Mouse (Mus musculus) CH12.LX (cell line): ENCODE results near the gene Afap1. TPM values are rescaled to one million over a fixed set of nuclear protein-coding genes. Genes with fewer than 3 reads are reported as not detected.

Source experiments
- DNase-seq: peaks from one replicate; pipeline ENCODE4 v3.0.0-alpha.2; 2013; ENCODE audit errors: extremely low read depth
- H3K27ac ChIP-seq: 2 replicates; pipeline ENCODE4 v1.5.1; 2012; ENCODE audit warnings: low read depth, mild to moderate bottlenecking, control low read depth, moderate library complexity; ENCODE audit not compliant: insufficient read depth
- H3K27me3 ChIP-seq: replicated peaks from 2 replicates; pipeline ENCODE3; 2012; ENCODE audit warnings: inconsistent platforms
- H3K36me3 ChIP-seq, 2 experiments: replicated peaks in 1 of 2; 2 replicates each; pipeline versions ENCODE3 to v1.6.1; 2012; ENCODE audit warnings: inconsistent platforms in 1 of 2, low read length in 1 of 2, mild to moderate bottlenecking in 1 of 2, mixed read lengths in 1 of 2, moderate library complexity in 1 of 2; ENCODE audit not compliant: control insufficient read depth in 1 of 2, insufficient read depth in 1 of 2
- H3K4me1 ChIP-seq, 2 experiments: 2 replicates each; pipeline ENCODE4 v1.6.1; 2012; ENCODE audit warnings: inconsistent platforms in 1 of 2, moderate library complexity in 1 of 2; ENCODE audit not compliant: insufficient read depth in 2 of 2, control insufficient read depth in 1 of 2
- H3K4me2 ChIP-seq: 2 replicates; pipeline ENCODE4 v1.6.1; 2012; ENCODE audit warnings: low read depth, mild to moderate bottlenecking, control low read depth; ENCODE audit not compliant: poor library complexity, insufficient read depth, severe bottlenecking
- H3K4me3 ChIP-seq, 3 experiments: fragments of 150-350 bp in 1 of 3; sonication (generic) in 1 of 3; replicated peaks in 1 of 3; 2 replicates each; pipeline versions ENCODE3 to v1.5.1; 2011 to 2012; ENCODE audit warnings: low read depth in 2 of 3, low read length in 2 of 3, mild to moderate bottlenecking in 2 of 3, moderate library complexity in 2 of 3, control low read depth in 1 of 3, improper control_type of control experiment in 1 of 3, inconsistent platforms in 1 of 3, mixed read lengths in 1 of 3; ENCODE audit not compliant: poor library complexity in 1 of 3
- H3K79me2 ChIP-seq: replicated peaks from 2 replicates; pipeline ENCODE4 v1.6.1; 2012; ENCODE audit warnings: mild to moderate bottlenecking, moderate library complexity; ENCODE audit not compliant: control insufficient read depth, poor library complexity, insufficient read depth, severe bottlenecking; ENCODE audit errors: extremely low read depth
- H3K9ac ChIP-seq: 2 replicates; pipeline ENCODE4 v1.6.1; 2012; ENCODE audit warnings: low read depth, mild to moderate bottlenecking, control low read depth, moderate library complexity; ENCODE audit not compliant: insufficient read depth
- H3K9me3 ChIP-seq: replicated peaks from 2 replicates; pipeline ENCODE3; 2012; ENCODE audit warnings: low read length, inconsistent platforms, mixed read lengths
- BHLHE40 ChIP-seq: IDR thresholded peaks from 2 replicates; pipeline ENCODE4 v1.6.1; 2011; ENCODE audit warnings: mild to moderate bottlenecking, low read depth, low read length, improper control_type of control experiment
- CHD1 ChIP-seq: IDR thresholded peaks from 2 replicates; pipeline ENCODE4 v1.6.1; 2012; ENCODE audit warnings: low read depth, low read length, improper control_type of control experiment, inconsistent platforms
- E2F4 ChIP-seq: IDR thresholded peaks from 2 replicates; pipeline ENCODE4 v1.6.1; 2011; ENCODE audit warnings: low read depth, low read length, improper control_type of control experiment; ENCODE audit not compliant: insufficient replicate concordance
- HCFC1 ChIP-seq: IDR thresholded peaks from 2 replicates; pipeline ENCODE4 v1.6.1; 2012; ENCODE audit warnings: low read depth, mild to moderate bottlenecking, inconsistent platforms, low read length, improper control_type of control experiment
- IRF4 ChIP-seq: IDR thresholded peaks from 2 replicates; pipeline ENCODE4 v1.6.1; 2014; ENCODE audit warnings: low read depth, mild to moderate bottlenecking, inconsistent platforms, low read length, improper control_type of control experiment
- JUN ChIP-seq: IDR thresholded peaks from 2 replicates; pipeline ENCODE4 v1.6.1; 2011; ENCODE audit warnings: low read depth, mild to moderate bottlenecking, low read length, improper control_type of control experiment, moderate library complexity; ENCODE audit not compliant: insufficient read depth
- JUND ChIP-seq: conservative IDR thresholded peaks from 2 replicates; pipeline ENCODE4 v1.6.1; 2011; ENCODE audit warnings: low read depth, low read length, improper control_type of control experiment
- KAT2A ChIP-seq: IDR thresholded peaks from 2 replicates; pipeline ENCODE4 v1.6.1; 2012; ENCODE audit warnings: low read length, improper control_type of control experiment, inconsistent platforms; ENCODE audit not compliant: insufficient replicate concordance
- MAX ChIP-seq: IDR thresholded peaks from 2 replicates; pipeline ENCODE4 v1.6.1; 2011; ENCODE audit warnings: low read length, improper control_type of control experiment
- MAZ ChIP-seq: IDR thresholded peaks from 2 replicates; pipeline ENCODE4 v1.6.1; 2012; ENCODE audit warnings: low read depth, mild to moderate bottlenecking, inconsistent platforms, low read length, improper control_type of control experiment, moderate library complexity
- MEF2A ChIP-seq: IDR thresholded peaks from 2 replicates; pipeline ENCODE4 v1.6.1; 2014; ENCODE audit warnings: low read depth, mild to moderate bottlenecking, inconsistent platforms, low read length, improper control_type of control experiment, borderline replicate concordance
- MYC ChIP-seq: IDR thresholded peaks from 2 replicates; pipeline ENCODE4 v1.6.1; 2011; ENCODE audit warnings: low read depth, mild to moderate bottlenecking, improper control_type of control experiment, low read length
- NELFE ChIP-seq: IDR thresholded peaks from 2 replicates; pipeline ENCODE4 v1.6.1; 2011; ENCODE audit warnings: low read depth, low read length, improper control_type of control experiment
- PAX5 ChIP-seq: IDR thresholded peaks from 2 replicates; pipeline ENCODE4 v1.6.1; 2012; ENCODE audit warnings: low read length, inconsistent platforms, mixed read lengths
- POLR2A ChIP-seq: IDR thresholded peaks from 2 replicates; pipeline ENCODE4 v1.6.1; 2011; ENCODE audit warnings: low read depth, mild to moderate bottlenecking, improper control_type of control experiment, low read length
- RAD21 ChIP-seq: IDR thresholded peaks from 2 replicates; pipeline ENCODE4 v1.6.1; 2011; ENCODE audit warnings: low read depth, mild to moderate bottlenecking, low read length, improper control_type of control experiment, moderate library complexity
- SMC3 ChIP-seq: IDR thresholded peaks from 2 replicates; pipeline ENCODE4 v1.6.1; 2011; ENCODE audit warnings: low read depth, low read length, improper control_type of control experiment
- TBP ChIP-seq: conservative IDR thresholded peaks from 2 replicates; pipeline ENCODE4 v1.6.1; 2011; ENCODE audit warnings: low read depth, low read length, improper control_type of control experiment
- USF1 ChIP-seq: IDR thresholded peaks from 2 replicates; pipeline ENCODE4 v1.6.1; 2014; ENCODE audit warnings: low read depth, mild to moderate bottlenecking, inconsistent platforms, low read length, improper control_type of control experiment
- USF2 ChIP-seq: conservative IDR thresholded peaks from 2 replicates; pipeline ENCODE4 v1.6.1; 2011; ENCODE audit warnings: low read depth, low read length, improper control_type of control experiment
- ZC3H11A ChIP-seq: IDR thresholded peaks from 2 replicates; pipeline ENCODE4 v1.6.1; 2012; ENCODE audit warnings: low read depth, mild to moderate bottlenecking, inconsistent platforms, low read length, improper control_type of control experiment
- ZNF384 ChIP-seq: IDR thresholded peaks from 2 replicates; pipeline ENCODE4 v1.6.1; 2012; ENCODE audit warnings: low read depth, low read length, improper control_type of control experiment, inconsistent platforms
- dilution Hi-C: fragments of 300-500 bp; cut with MboI; formaldehyde crosslinking; loops from 2 replicates; pipeline ENCODE4 v1.14.3; 2020; ENCODE audit warnings: low sequenced_read_pairs; ENCODE audit not compliant: extremely low pct_unique_long_range_greater_than_20kb, extremely low pct_ligation_motif_present
- in situ Hi-C: fragments of 300-500 bp; cut with MboI; formaldehyde crosslinking; loops from 3 replicates; pipeline ENCODE4 v1.14.3; 2019; ENCODE audit warnings: low sequenced_read_pairs, low pct_ligation_motif_present, low pct_unique_long_range_greater_than_20kb, mixed read lengths
- polyA plus RNA-seq: library from polyadenylated mRNA; unstranded; fragments of >175 nt; gene quantifications from 2 replicates; pipeline ENCODE4 v1.2.1, GENCODE M21; 2012; ENCODE audit warnings: low read depth; ENCODE audit not compliant: insufficient read length
- total RNA-seq, 2 experiments: library from RNA; depleted of rRNA; stranded (reverse); fragments of 300-350 nt in 1 of 2; fragments of >200 nt in 1 of 2; gene quantifications; 2 replicates each; pipeline ENCODE4 v1.2.3; 2012 to 2014

Afap1 gene
- total and polyA plus RNA-seq, 3 experiments: 0.32 to 4.0 (median 0.86) TPM

GRCm38 (mm10) chr5:36006106-36006505 lies 113.0 kb downstream of the Afap1 start:
- Histone ChIP-seq H3K27ac (no peak overlapping the region), H3K9ac (no peak overlapping the region), H3K4me2 (no peak overlapping the region), H3K27me3 (no peaks in the 10 kb centered on the region), H3K4me3 (no peak overlapping the region), H3K4me1 (peaks cover 0 to 4% of the 10 kb centered on the region in 2 experiments; a peak in 1 of 4 replicates), H3K36me3 (peaks cover 0 to 2% of the 10 kb centered on the region in 2 experiments), H3K9me3 (no peaks in the 10 kb centered on the region), H3K79me2 (no peaks in the 10 kb centered on the region)
- no peak for DNase-seq
- TF ChIP-seq RAD21 (no peak), USF1 (no peak), HCFC1 (no peak), SMC3 (no peak), MYC (no peak), IRF4 (no peak), BHLHE40 (no peak), MAX (no peak), NELFE (no peak), TBP (no peak), E2F4 (no peak), ZNF384 (no peak), USF2 (no peak), PAX5 (no peak), KAT2A (no peak), MAZ (no peak), POLR2A (no peak), ZC3H11A (no peak)
- in situ Hi-C loops (no loop called here), dilution Hi-C loops (no loop called here)

DNA sequence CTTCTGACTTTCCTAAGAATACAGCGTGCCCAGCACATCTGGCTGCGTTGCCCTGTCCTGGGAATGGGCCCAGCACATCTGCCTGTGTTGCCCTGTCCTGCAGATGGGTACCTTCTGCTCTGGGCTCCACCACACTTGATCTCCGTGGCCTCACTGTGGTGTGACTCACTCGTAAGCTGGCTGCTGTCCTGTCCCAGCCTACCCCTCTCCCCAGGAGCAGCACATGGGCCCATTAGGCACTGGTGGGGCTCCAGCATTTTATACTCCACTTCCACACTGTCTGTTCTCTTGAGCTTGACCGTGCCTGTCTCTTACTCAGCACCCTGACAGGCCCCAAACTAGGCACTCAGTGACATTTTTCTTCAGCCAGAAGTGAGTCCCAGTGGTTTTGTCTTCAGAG lies 113.5 kb downstream of the Afap1 start:
- dilution Hi-C loops: no loop called here
- Histone ChIP-seq H3K4me2 (no peak overlapping the region), H3K79me2 (no peaks in the 10 kb centered on the region), H3K4me3 (no peak overlapping the region)
- TF ChIP-seq MEF2A (no peak), JUN (no peak), SMC3 (no peak), RAD21 (no peak), ZC3H11A (no peak), JUND (no peak), IRF4 (no peak), CHD1 (no peak), MAZ (no peak), E2F4 (no peak)
- TF ChIP-seq, all 38 proteins: peak for 0
- in situ Hi-C loops: no loop called here
- H3K36me3 ChIP-seq: peaks cover 0 to 2% of the 10 kb centered on the region in 2 experiments
- H3K27me3 ChIP-seq: no peaks in the 10 kb centered on the region
- H3K27ac ChIP-seq: no peak overlapping the region
- peaks cover 0 to 4% of the 10 kb centered on the region in 2 experiments; a peak in 1 of 4 replicates for H3K4me1 ChIP-seq
- DNase-seq: no peak
- H3K9ac ChIP-seq: no peak overlapping the region
- H3K9me3 ChIP-seq: no peaks in the 10 kb centered on the region
